Mouse (Mus musculus): ENCODE data around the gene Scgb2b21. TPM values are rescaled to one million over a fixed set of nuclear protein-coding genes. Genes with fewer than 3 reads are reported as not detected.

Scgb2b21 gene
- total RNA-seq (2023; ENCODE audit: inconsistent age), result not detected in 4 replicates

GRCm38 (mm10) chr7:33520358-33520757 lies at the start of gene Scgb2b21:
TSS of gene Scgb2b21 (minus strand) at chr7:33520458.

Other genes starting within 250 kb of the Scgb2b21 start
- not detected in 4 replicates for gene Scgb2b19, start 240.1 kb downstream of the Scgb2b21 start, total RNA-seq (2023; ENCODE audit: inconsistent age)
- gene Scgb1b19, start 233.2 kb downstream of the Scgb2b21 start, total RNA-seq (2023; ENCODE audit: inconsistent age), result not detected in 4 replicates
- not detected in 4 replicates for gene Scgb2b20, start 154.1 kb downstream of the Scgb2b21 start, total RNA-seq (2023; ENCODE audit: inconsistent age)
- not detected in 4 replicates for gene Scgb1b20, start 147.2 kb downstream of the Scgb2b21 start, total RNA-seq (2023; ENCODE audit: inconsistent age)
- not detected in 4 replicates for gene Scgb2b24, start 218.9 kb upstream of the Scgb2b21 start, total RNA-seq (2023; ENCODE audit: inconsistent age)
- not detected in 4 replicates for gene Scgb1b24, start 223.3 kb upstream of the Scgb2b21 start, total RNA-seq (2023; ENCODE audit: inconsistent age)